Mouse (Mus musculus): Measurements from ENCODE around the gene Carmil1.

Carmil1 gene

GRCm38 (mm10) chr13:24154281-24155061 lies 126.1 kb downstream of the Carmil1 start:
- DNase-seq (ENCODE audit: low spot score), result no peak

- no peak for DNase-seq (ENCODE audit: low spot score)
Measured at GRCm38 (mm10) chr13:24152610-24153009, 128.0 kb downstream of the Carmil1 start.

- no peak for DNase-seq (ENCODE audit: low spot score)
Measured at GRCm38 (mm10) chr13:24151335-24151734, 129.3 kb downstream of the Carmil1 start.

GRCm38 (mm10) chr13:24148549-24148948 lies 132.0 kb downstream of the Carmil1 start:
- DNase-seq (ENCODE audit: low spot score), result no peak

GRCm38 (mm10) chr13:24147006-24147405 lies 133.6 kb downstream of the Carmil1 start:
- no peak for DNase-seq (ENCODE audit: low spot score)

DNA sequence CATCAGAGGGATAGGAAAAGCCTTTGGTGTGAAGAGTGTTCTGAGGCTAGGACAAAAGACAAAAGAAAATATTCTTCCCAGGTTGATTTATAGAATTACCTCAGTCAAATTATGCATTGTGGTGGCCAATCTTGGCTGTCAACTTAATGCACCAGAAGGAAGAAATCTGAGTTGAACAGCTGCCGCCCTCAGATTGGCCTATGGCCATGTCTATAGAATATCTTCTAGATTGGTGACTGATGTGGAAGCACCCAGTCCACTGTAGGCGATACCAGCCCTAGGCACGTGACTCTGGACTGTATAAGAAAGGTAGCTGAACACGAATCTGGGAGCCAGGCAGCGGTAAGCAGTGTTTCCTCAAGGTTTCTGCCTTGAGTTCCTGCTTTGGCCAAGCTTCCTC lies 134.1 kb downstream of the Carmil1 start:
- DNase-seq (ENCODE audit: low spot score), result no peak

- no peak for DNase-seq (ENCODE audit: low spot score)
Measured at GRCm38 (mm10) chr13:24144858-24145257, 135.7 kb downstream of the Carmil1 start.

GRCm38 (mm10) chr13:24144141-24144540 lies 136.5 kb downstream of the Carmil1 start:
- DNase-seq (ENCODE audit: low spot score), result no peak

DNA sequence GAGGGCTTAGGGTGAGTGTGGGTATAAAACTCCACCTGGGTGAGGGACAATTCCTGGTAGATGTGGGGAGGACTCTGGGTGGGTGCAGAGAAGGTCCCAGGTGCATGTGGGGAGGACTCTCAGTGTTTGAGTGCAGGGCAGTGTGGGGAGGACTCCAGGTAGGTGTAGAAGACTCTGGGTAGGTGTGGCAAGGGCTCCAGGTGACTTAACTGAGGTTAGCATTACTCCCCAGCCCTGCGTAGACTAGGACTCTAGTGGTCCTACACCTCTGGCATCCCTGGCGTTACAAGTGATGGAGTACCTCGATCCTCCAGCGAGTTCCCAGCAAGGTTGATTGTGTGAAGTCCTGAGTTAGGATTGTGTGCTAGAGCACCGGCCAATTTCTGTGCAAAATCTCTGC lies 143.8 kb downstream of the Carmil1 start:
- no peak for DNase-seq (ENCODE audit: low spot score)

DNA sequence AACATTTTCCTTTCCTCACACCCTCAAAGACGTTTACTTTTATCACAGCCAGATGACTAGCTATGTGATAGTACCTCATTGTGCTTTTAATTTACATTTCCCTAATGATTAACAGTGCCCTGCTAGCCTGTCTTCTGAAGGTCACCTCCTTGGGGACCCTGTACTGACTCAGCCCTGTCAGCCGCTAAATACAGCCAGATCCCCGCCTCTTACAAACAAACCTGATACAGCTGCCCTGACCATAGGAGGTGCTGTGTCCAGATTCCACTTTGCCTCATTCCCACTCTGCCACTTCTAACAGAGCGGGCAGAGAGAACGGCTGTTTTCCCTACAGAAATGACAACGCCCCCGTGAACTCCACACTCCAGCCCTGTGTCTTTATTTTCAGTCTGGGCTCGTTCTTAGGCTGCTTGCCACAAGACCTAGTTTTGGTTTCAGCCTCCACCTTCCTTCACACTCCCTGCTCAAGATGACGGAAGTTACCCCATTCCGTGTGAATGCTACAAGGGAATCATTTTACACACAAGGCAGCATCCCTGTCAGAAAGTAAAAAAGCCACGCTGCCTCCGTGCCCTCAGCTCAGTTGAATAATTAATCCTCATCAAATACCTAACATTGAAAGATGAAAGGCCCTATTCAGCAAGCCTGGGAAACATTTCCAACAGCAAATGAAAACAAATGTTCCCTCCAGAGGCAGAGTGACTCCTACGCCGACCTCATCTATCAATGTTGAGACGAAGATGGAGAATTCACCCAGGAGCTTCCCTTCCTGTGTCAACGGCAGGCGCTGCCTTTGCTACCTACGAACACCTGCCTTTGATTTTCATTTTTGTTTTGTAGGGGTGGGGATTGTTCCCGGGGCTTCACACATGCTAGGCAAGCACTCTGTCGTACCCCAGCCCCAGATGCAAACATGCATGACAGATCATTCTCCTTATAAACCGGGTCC lies 145.0 kb downstream of the Carmil1 start:
- no peak for DNase-seq (ENCODE audit: low spot score)

DNA sequence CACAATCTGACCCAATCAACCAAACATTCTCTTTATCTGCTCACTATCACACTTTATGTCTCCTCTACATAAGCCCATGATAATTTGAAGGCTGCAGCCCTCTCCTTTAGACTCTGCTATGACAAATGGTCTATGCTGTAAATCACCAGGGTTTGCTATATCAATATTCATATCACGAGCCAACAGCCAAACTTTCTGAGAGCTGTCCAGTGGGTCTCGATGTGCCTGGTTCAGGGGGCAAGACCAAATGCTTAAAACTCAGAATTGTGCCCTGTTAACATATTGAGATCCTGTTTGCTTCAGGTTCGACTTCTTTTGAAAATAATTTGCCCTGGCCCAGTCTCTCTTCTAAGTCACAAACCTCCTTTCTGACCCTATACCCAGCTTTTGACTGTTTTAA lies 147.7 kb downstream of the Carmil1 start:
- no peak for DNase-seq (ENCODE audit: low spot score)

- DNase-seq (ENCODE audit: low spot score), result no peak
Measured at GRCm38 (mm10) chr13:24131319-24131718, 149.3 kb downstream of the Carmil1 start.

- DNase-seq (ENCODE audit: low spot score), result no peak
Measured at GRCm38 (mm10) chr13:24130741-24131140, 149.9 kb downstream of the Carmil1 start.

DNA sequence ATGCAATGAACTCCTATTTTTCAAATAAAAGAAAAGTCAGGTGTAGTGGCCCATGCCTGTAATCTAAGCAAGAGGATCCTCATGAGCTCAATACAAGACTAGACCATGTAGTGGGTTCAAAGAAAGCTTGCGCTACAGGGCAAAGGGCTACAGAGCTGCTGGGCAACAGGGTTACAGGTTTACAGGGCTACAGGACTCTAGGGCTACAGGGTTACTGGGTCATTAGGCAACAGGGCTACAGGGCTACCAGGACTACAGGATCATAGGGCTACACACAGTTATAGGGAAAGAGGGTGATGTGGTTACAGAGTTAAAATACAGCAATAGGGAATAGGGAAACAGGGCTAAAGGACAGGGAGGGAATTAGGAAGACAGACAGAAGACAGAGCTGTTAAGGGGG lies 151.9 kb downstream of the Carmil1 start:
- no peak for DNase-seq (ENCODE audit: low spot score)

DNA sequence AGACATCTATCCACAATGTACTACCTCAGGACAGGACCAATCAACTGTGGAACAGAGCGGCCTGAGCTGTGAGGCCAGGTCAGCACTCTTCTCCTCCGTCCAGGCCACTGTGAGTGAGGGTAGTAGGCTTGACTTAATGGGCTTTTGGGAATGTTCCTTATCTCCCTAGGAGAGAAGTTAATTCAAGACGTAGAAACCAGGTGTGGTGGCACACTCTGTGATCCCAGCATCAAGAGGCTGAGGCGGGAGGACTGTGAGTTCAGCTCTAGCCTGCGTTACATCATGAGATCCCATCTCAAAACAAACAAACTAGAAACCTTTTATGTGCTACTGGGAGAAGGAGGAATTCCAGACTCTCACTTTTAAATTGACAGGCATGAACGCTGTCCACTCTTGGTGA lies 154.7 kb downstream of the Carmil1 start:
- DNase-seq (ENCODE audit: low spot score), result peak; percentile 30

DNA sequence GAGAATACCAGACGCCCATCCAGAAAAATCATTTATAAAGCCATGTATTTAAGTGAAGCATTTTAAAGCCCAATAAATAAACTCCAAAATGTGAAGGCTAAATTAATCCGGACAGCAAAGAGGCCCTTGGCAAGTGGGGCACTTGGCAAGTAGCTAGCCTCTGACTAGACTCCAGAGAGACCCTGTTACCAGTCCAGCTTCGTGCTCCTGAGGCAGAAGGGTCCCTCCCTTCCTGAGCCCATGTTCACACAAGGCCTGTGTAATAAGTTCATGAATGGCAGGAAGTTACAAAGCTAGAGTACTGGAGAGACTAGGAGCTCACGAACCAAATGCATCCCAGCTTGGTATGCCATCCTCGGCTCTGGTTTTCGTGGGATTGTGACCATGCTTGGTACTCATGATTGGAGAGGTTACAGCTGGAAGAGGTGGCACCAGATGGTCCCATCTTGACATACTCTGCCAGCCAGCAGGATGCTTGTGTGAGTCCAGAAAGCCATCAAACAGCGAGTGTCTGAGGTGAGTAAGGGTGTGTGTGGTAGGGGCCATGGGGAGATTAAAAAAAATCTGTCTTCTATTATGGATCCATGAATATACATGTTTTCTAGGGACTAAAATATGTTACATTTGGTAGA lies 163.3 kb downstream of the Carmil1 start:
- no peak for DNase-seq (ENCODE audit: low spot score)

DNA sequence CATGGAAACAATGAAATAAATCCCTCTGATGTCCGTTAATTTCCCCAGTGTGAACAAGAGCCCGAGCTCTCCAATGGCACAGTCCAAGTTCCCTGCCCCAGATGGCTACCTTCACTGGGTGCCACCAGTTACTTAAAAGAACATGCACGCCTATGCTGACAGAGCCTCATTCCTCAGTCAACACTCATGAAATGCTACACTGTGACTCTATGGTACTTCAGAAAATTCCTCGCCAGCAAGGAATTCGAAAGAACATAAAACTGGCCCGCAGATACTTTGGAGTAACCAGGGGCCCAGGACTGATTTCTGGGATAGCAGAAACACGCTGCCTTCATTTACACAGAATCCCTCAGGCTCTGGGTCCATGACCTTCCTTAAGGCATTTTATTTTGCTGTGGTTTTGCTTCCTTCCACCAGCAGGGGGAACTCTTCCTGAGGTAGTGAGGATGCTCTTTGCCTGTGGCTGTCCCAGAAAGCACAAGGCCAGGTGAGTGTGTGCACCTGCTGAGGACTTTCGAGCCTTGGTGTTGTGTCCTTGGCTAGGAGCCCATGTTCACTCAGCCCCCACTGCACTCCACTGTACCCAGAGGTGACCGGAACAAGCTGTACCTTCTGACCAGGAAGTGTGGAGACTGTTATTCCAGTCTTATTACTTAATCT lies 167.8 kb downstream of the Carmil1 start:
- DNase-seq (ENCODE audit: low spot score), result peak; percentile 26

- no peak for DNase-seq (ENCODE audit: low spot score)
Measured at GRCm38 (mm10) chr13:24110329-24110728, 170.3 kb downstream of the Carmil1 start.

DNA sequence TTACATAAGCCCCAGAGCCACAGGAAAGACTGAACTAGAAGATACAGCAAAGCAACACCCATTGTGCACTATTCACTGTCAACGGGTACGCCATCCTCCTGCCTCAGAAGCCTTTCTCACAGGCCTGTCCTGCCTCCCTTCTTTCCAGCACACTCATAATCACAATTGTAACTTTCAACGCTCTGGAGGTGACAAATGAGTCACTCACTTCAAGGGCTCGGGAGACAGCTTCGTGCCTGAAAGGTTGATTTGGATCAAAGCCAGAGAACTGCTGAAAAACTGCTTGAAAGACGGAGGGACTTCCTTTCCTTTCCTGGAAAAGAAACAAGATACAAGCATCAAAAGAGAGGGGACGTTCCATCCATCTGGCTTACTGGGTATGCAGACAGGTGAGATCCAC lies 172.3 kb downstream of the Carmil1 start:
- no peak for DNase-seq (ENCODE audit: low spot score)

DNA sequence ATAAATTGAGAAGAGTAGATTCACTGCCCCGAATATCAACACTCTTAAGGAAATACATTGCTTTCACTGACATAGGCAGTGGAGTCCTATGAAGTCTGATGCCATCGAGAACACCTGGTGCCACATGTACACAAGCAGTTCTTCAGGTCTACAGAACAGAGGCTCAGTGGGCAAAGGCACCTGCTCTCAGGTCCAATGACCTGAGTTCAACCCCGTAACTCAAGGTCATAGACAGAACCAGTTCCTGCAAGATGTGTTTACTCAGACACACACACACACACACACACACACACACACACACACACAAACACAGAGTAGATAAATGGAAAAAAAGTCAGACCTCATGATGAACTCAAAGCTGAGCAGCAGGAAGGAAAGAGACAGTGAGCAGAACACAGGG lies 173.5 kb downstream of the Carmil1 start:
- DNase-seq (ENCODE audit: low spot score), result no peak

DNA sequence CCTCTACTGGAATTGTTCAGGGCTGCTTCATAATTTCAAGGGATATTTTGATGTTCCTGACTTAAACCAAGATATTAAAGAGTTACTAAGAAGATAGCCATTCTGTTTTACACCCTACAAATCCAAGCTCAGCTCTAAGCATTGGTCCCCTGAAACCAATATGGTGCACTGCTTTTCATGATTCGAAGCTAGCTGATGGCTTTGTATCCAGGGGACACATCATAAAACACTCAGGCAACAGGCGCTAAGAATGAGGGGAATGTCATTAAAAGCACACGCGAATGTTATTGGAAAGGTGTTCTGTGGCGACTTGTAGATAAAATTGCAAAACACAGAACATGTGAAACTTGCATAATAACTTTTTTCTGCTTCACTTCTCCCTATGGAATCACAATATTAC lies 174.8 kb downstream of the Carmil1 start:
- no peak for DNase-seq (ENCODE audit: low spot score)

DNA sequence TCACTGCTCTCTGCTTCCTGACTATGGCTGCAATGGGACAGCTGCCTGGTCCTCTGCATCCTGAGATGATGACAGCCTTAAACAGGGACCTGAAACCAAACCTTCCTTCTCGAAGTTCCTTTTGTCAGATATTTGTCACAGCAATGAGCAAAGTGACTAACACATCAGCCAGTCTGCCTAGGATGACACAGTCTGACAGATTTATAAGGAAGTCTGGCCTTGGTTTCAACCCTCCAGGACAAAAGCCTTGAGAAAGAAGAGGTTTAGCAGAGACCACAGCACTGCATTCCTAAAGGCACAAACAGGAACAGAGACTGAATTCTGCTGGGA lies 175.3 kb downstream of the Carmil1 start:
- no peak for DNase-seq (ENCODE audit: low spot score)

Measured in MN1 (cell line).